Mouse (Mus musculus): ENCODE measurements at regions not wholly inside any gene's neighbourhood (a gene's known extent, or its start where the extent isn't known, plus 50 kb on each side); places are given as distances from the start of the nearest gene placed in this dataset.

DNA sequence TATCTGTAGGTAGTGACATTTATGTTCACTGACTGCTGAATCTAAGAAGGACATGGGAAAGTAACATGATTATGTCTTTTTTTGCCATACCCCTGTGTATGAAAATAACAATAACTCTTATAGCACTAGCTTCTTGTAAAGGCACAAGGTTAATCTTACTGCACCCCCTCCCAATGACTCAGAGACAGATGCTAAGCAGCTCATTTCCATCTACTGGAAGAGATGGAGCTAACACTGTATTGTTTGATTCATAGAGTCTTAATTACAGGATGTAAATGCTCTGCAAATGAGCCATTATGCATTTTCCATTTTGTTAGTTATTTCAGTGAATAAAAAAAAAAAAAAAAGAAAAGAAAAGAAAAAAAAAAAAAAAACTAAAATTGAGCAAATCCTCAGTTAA, 827.7 kb upstream of the Cited2 start:
- no peak for TF ChIP-seq CTCF (IDR thresholded peaks at IDR 0.05; ENCODE audit: low read depth)
- no peak for TF ChIP-seq EP300 (IDR thresholded peaks at IDR 0.05; ENCODE audit: low read depth)

Data from liver, embryonic 14.5 days (tissue).